Mouse (Mus musculus) heart, embryonic 16.5 days (tissue): ENCODE results near the gene Cela2a. TPM values are rescaled to one million over a fixed set of nuclear protein-coding genes. Genes with fewer than 3 reads are reported as not detected.
A peak's percentile ranks its signal among the peaks of the same experiment; 100 is the strongest.
"Not testable (repeated sequence)": the region's sequence is repeated elsewhere in the genome, so short reads cannot be mapped to it uniquely, and the experiment has no call there.

Experiments
- ATAC-seq: fragments of 200-750 bp; cut with Nextera tagmentation; replicated peaks from 2 replicates; pipeline ENCODE4 v1.8.0; 2017; ENCODE audit warnings: moderate number of reproducible peaks; ENCODE audit not compliant: insufficient read depth, low FRiP score; ENCODE audit errors: extremely low read depth
- H3K27ac ChIP-seq: fragments of 300-500 bp; sonication (generic); 2 replicates; pipeline ENCODE4 v1.5.1; 2014; ENCODE audit warnings: mild to moderate bottlenecking, low read length, control low read depth, moderate library complexity
- H3K27me3 ChIP-seq: fragments of 300-500 bp; sonication (generic); 2 replicates; pipeline ENCODE4 v1.6.1; 2014; ENCODE audit warnings: low read length, mixed read lengths; ENCODE audit not compliant: control insufficient read depth, insufficient read depth
- H3K36me3 ChIP-seq: fragments of 300-500 bp; sonication (generic); 2 replicates; pipeline ENCODE4 v1.6.1; 2014; ENCODE audit not compliant: control insufficient read depth, insufficient read depth
- H3K4me1 ChIP-seq: fragments of 300-500 bp; sonication (generic); 2 replicates; pipeline ENCODE4 v1.6.1; 2014; ENCODE audit warnings: low read length, mixed read lengths; ENCODE audit not compliant: control insufficient read depth, insufficient read depth
- H3K4me2 ChIP-seq: fragments of 300-500 bp; sonication (generic); 2 replicates; pipeline ENCODE4 v1.6.1; 2014; ENCODE audit warnings: low read depth, mild to moderate bottlenecking, control low read depth, low read length
- H3K4me3 ChIP-seq: fragments of 300-500 bp; sonication (generic); 2 replicates; pipeline ENCODE4 v1.5.1; 2014; ENCODE audit warnings: mild to moderate bottlenecking, control low read depth, low read length
- H3K9ac ChIP-seq: fragments of 300-500 bp; sonication (generic); 2 replicates; pipeline ENCODE4 v1.6.1; 2014; ENCODE audit warnings: low read length, control low read depth
- H3K9me3 ChIP-seq: fragments of 300-500 bp; sonication (generic); replicated peaks from 2 replicates; pipeline ENCODE4 v1.6.1; 2016; ENCODE audit warnings: low read length; ENCODE audit not compliant: control insufficient read depth
- WGBS: fragments of 180-500 bp; shearing (Covaris S2); extraction: QIAGEN DNeasy Blood & Tissue Kit; methylation state at CpG from one replicate; pipeline ENCODE4 v1.1.7; 2014; 5-methylcytosine and 5-hydroxymethylcytosine counted together
- polyA plus RNA-seq: library from polyadenylated mRNA; unstranded; fragments of >200 nt; fragmentation: Nextera tagmentation; extraction: Ambion mirVana; gene quantifications from 2 replicates; pipeline ENCODE4 v1.2.1, GENCODE M21; 2015

Gene Cela2a
- polyA plus RNA-seq, 1 experiment from 2014 or later = 0.63 TPM

DNA sequence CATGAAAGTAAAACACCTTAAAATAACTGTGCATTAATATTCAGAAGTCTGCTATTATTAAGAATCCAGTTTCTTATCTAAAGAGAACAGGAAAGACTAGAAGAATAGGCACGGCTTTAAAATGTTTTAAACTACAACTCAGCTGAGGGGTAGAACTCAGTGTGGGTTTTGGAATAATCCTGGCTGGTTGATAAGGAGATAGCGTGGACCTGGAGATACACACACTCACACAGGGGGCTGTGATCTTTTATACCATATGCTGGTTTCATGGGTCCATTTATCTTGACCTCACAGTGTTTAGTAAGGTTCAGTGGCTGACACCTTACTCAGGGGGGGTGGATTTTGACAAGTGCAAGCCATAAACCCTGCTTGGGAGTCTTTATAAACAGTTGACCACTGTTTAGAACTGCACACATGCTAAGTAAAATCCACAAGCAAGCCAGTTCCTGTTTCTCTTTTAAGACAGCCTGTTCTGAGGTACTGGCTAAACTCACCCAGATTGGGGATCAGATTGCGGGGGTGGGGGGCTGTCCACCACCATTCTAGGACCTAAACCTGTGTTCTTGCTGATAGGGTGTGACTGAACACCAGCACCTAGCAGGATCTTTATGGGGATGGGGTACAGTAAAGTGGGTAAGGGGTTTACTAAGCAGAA is 36.3 kb downstream of the Cela2a start:
- peak overlapping the region; percentile 90 for H3K4me2 ChIP-seq
- no peaks in the 10 kb centered on the region for H3K9me3 ChIP-seq
- ATAC-seq = no peak
- H3K4me3 ChIP-seq = peak overlapping the region; percentile 97
- peaks cover 14% of the 10 kb centered on the region for H3K4me1 ChIP-seq
- H3K27me3 ChIP-seq = no peaks in the 10 kb centered on the region
- peak overlapping the region; percentile 87 for H3K27ac ChIP-seq
- whole genome bisulfite sequencing = 34% methylated on average over 3 of the region's 3 CpGs
- H3K9ac ChIP-seq = peak overlapping the region; percentile 97
- H3K36me3 ChIP-seq = peaks cover 7% of the 10 kb centered on the region

DNA sequence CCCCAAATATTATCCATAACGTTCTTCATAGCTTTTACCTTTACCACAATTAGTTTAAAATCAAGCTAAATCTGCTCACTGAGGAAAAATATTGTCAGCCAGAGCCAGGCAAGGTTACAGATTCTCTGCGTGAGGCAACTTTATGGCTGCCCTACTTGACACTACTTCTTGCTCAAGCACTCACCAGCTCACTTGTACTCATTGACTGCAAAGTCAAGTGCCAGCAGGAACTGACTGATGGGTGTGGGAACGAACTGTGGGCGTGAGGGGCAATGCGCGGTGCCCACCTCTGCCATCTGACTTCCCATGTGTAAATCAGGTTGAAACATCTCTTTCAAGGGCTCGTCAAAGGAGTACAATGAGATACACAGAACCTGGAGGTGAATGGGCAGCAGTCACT is 38.5 kb downstream of the Cela2a start:
- peaks cover 18% of the 10 kb centered on the region for H3K36me3 ChIP-seq
- no peak overlapping the region for H3K4me2 ChIP-seq
- H3K4me1 ChIP-seq = peaks cover 6% of the 10 kb centered on the region
- no peak for ATAC-seq
- H3K4me3 ChIP-seq = no peak overlapping the region
- H3K27me3 ChIP-seq = no peaks in the 10 kb centered on the region
- no peak overlapping the region for H3K27ac ChIP-seq
- H3K9ac ChIP-seq = no peak overlapping the region
- H3K9me3 ChIP-seq = no peaks in the 10 kb centered on the region
- 90% methylated on average over 7 of the region's 7 CpGs for WGBS

DNA sequence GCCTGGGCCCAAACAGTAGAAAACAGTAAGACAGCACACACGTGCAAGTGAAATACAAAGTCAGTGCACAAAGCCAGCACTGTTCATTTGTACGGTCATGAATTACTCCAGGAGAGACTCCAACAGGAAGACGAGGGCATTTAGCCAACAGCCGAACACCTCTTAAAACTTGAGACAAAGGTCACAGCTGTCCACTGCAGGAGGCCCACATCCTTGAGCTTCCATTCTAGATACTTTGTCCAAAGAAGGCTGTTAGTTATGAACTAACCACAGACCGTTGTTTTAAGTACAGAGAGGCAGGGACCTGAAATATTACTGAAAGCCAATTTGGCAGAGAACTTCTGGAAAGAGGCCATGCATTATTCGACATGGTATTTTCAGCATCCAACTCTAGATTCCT is 38.9 kb downstream of the Cela2a start:
- no peak overlapping the region for H3K4me3 ChIP-seq
- ATAC-seq = no peak
- H3K27ac ChIP-seq = no peak overlapping the region
- H3K4me2 ChIP-seq = no peak overlapping the region
- 73% methylated on average over 6 of the region's 6 CpGs for WGBS
- no peaks in the 10 kb centered on the region for H3K27me3 ChIP-seq
- no peak overlapping the region for H3K9ac ChIP-seq
- peaks cover 6% of the 10 kb centered on the region for H3K4me1 ChIP-seq
- H3K36me3 ChIP-seq = peaks cover 22% of the 10 kb centered on the region
- H3K9me3 ChIP-seq = no peaks in the 10 kb centered on the region

DNA sequence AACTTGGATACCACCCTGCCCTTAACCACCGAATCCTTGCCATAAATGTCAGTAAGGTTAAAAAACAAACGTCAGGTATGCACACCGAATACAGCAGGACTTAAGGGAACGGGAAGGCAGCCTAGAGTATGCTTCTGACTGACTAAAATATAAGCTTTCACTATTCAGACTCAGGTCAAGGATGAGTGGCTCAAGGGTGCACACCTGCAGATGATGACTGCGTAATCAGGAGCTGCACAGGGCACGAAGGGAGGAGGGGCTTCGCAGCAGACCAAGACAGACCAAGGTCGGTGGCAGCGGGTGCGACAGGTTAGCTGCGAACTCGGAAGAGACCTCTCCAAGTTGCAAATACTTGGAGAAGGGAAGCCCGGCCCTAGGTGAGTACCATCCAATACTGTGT is 39.8 kb downstream of the Cela2a start:
- H3K9ac ChIP-seq = no peak overlapping the region
- no peak overlapping the region for H3K4me2 ChIP-seq
- WGBS = 91% methylated on average over 13 of the region's 13 CpGs
- peaks cover 6% of the 10 kb centered on the region for H3K4me1 ChIP-seq
- no peak overlapping the region for H3K4me3 ChIP-seq
- H3K27me3 ChIP-seq = no peaks in the 10 kb centered on the region
- H3K9me3 ChIP-seq = no peaks in the 10 kb centered on the region
- H3K27ac ChIP-seq = no peak overlapping the region
- ATAC-seq = no peak
- H3K36me3 ChIP-seq = peaks cover 31% of the 10 kb centered on the region

DNA sequence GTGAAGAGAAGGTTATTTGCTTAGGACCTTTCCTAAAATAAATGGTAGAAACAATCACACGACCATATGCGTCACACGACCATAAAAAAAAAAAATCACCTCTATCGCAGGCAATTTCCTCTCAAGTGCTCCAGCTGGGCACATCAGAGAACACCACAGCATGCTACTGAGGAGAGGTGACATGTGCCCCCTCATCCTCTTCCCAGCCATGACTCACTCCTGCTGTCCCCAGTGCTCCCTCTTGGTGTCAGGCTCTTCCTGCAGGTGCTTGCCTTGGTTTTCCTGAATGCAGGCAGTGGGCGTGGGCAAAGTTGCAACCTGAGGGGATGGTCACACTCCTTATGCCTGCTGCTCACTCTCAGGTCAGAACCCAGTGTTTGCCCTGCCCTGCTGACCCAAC is 41.1 kb downstream of the Cela2a start:
- Histone ChIP-seq H3K36me3 (peaks cover 40% of the 10 kb centered on the region), H3K9me3 (no peaks in the 10 kb centered on the region), H3K27ac (no peak overlapping the region), H3K4me1 (peaks cover 4% of the 10 kb centered on the region), H3K9ac (no peak overlapping the region), H3K4me3 (no peak overlapping the region), H3K4me2 (no peak overlapping the region), H3K27me3 (no peaks in the 10 kb centered on the region)
- WGBS = 79% methylated on average over 5 of the region's 5 CpGs
- ATAC-seq = no peak

GRCm38 (mm10) chr4:141781201-141781985 is 44.6 kb downstream of the Cela2a start:
- ATAC-seq = no peak
- Histone ChIP-seq H3K4me2 (no peak overlapping the region), H3K4me3 (no peak overlapping the region), H3K27ac (no peak overlapping the region), H3K27me3 (no peaks in the 10 kb centered on the region), H3K9me3 (no peaks in the 10 kb centered on the region), H3K9ac (no peak overlapping the region), H3K4me1 (no peaks in the 10 kb centered on the region), H3K36me3 (peaks cover 38% of the 10 kb centered on the region)
- WGBS = 94% methylated on average over 8 of the region's 8 CpGs

DNA sequence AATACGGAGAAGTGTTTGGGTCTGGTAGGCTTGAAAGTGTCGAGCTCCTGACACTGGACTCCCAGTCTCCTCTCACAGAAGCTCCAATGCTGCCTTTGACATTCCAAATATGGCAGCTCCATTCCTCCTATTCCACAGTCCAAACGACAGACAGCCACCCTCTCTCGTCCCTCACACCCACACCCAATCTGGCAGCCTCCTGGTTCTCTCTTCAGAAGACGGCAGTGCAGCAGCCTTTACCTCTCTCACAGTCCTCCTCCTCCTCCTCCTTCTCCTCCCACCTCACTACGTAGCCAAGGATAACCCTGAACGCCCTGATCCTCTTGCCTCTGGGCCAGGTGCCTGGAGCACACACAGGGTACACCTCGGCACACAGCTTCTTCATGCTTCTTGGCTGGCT is 46.1 kb downstream of the Cela2a start:
- Histone ChIP-seq H3K27me3 (no peaks in the 10 kb centered on the region), H3K4me2 (no peak overlapping the region), H3K9me3 (no peaks in the 10 kb centered on the region), H3K36me3 (peaks cover 48% of the 10 kb centered on the region), H3K4me3 (no peak overlapping the region), H3K4me1 (no peaks in the 10 kb centered on the region), H3K9ac (no peak overlapping the region), H3K27ac (no peak overlapping the region)
- 71% methylated on average over 8 of the region's 8 CpGs for WGBS
- ATAC-seq = no peak

- not testable (repeated sequence) for H3K4me3 ChIP-seq, H3K27me3 ChIP-seq, H3K9me3 ChIP-seq, H3K27ac ChIP-seq, H3K9ac ChIP-seq, H3K4me2 ChIP-seq, ATAC-seq
- peaks cover 16% of the 10 kb centered on the region for H3K4me1 ChIP-seq
- peaks cover 56% of the 10 kb centered on the region for H3K36me3 ChIP-seq
- WGBS = 84% methylated on average over 4 of the region's 4 CpGs
Measured at GRCm38 (mm10) chr4:141773019-141773418, 52.9 kb downstream of the Cela2a start.

GRCm38 (mm10) chr4:141771823-141772222 is 54.1 kb downstream of the Cela2a start:
- WGBS = 84% methylated on average over 8 of the region's 8 CpGs
- no peak overlapping the region for H3K4me3 ChIP-seq
- no peak overlapping the region for H3K4me2 ChIP-seq
- no peak overlapping the region for H3K27ac ChIP-seq
- H3K4me1 ChIP-seq = peaks cover 28% of the 10 kb centered on the region
- no peaks in the 10 kb centered on the region for H3K27me3 ChIP-seq
- no peak overlapping the region for H3K9ac ChIP-seq
- H3K36me3 ChIP-seq = peaks cover 56% of the 10 kb centered on the region
- H3K9me3 ChIP-seq = no peaks in the 10 kb centered on the region
- ATAC-seq = no peak
